Mouse (Mus musculus): ENCODE data around the gene Gabrp. TPM values are rescaled to one million over a fixed set of nuclear protein-coding genes. Genes with fewer than 3 reads are reported as not detected.

Gabrp gene
- polyA plus RNA-seq, 1 experiment from 2014 or later = 1.5 TPM

DNA sequence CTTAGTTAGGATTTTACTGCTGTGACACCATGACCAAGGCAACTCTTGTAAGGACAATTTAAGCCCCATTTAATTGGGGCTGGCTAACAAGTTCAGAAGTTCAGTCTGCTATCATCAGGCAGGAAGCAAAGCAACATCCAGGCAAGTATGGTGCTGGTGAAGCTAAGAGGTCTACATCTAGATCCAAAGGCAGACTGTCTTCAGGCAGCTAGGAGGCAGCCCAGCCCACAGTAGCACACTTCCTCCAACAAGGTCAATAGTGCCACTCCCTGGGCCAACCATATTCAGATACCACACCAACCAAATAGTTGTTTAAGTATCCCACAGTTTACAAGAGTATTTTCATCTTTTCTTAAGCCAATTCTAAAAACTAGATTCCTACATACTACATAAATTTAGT, 69.4 kb downstream of the Gabrp start:
- no peaks in the 10 kb centered on the region for H3K4me1 ChIP-seq (replicated peaks; ENCODE audit: insufficient read depth, low read length)
- H3K27me3 ChIP-seq (ENCODE audit: insufficient read depth, low read length) = no peaks in the 10 kb centered on the region
- no peak overlapping the region for H3K4me3 ChIP-seq (replicated peaks; ENCODE audit: low read depth, low read length)
- no peak overlapping the region for H3K4me2 ChIP-seq (ENCODE audit: low read length)
- H3K9me3 ChIP-seq (replicated peaks; ENCODE audit: low read length) = no peaks in the 10 kb centered on the region
- H3K36me3 ChIP-seq (ENCODE audit: insufficient read depth, low read length) = no peaks in the 10 kb centered on the region
- DNase-seq (ENCODE audit: low spot score) = no peak
- no peak overlapping the region for H3K9ac ChIP-seq (ENCODE audit: low read depth, low read length)
- ATAC-seq (replicated peaks; ENCODE audit: low FRiP score, low read depth) = no peak
- H3K27ac ChIP-seq = no peak overlapping the region
- no peak for TF ChIP-seq CTCF (IDR thresholded peaks at IDR 0.05; ENCODE audit: low read depth)

Other genes starting within 250 kb of the Gabrp start
- 5.4 TPM in 2 replicates for gene Ranbp17, start 65.2 kb downstream of the Gabrp start, polyA plus RNA-seq (2015; fragmentation: Nextera tagmentation; extraction: Ambion mirVana)
- not detected in 2 replicates for gene D130052B06Rik, start 20.3 kb upstream of the Gabrp start, polyA plus RNA-seq (2015; fragmentation: Nextera tagmentation; extraction: Ambion mirVana)

Data from kidney, postnatal 0 days (tissue).